Mouse (Mus musculus) testis, postnatal 10 days (tissue): Measurements from ENCODE around the gene Papolg.
"Not testable (repeated sequence)": the region's sequence is repeated elsewhere in the genome, so short reads cannot be mapped to it uniquely, and the experiment has no call there.

ENCODE experiments used
- DNase-seq: peaks from one replicate; pipeline ENCODE4 v3.0.0; 2021; ENCODE audit warnings: low spot score

Papolg gene

GRCm38 (mm10) chr11:23895060-23895426 is at the start of gene Papolg:
Gene Papolg, minus strand, starts transcription at chr11:23895253.
- peak; percentile 96 for DNase-seq

GRCm38 (mm10) chr11:23928146-23928545 is 33.1 kb upstream of the Papolg start:
- DNase-seq = not testable (repeated sequence)

GRCm38 (mm10) chr11:23927643-23928042 is 32.6 kb upstream of the Papolg start:
- no peak for DNase-seq

GRCm38 (mm10) chr11:23913824-23914223 is 18.8 kb upstream of the Papolg start:
- not testable (repeated sequence) for DNase-seq

- no peak for DNase-seq
Measured at GRCm38 (mm10) chr11:23903909-23904308, 8.9 kb upstream of the Papolg start.

- peak; percentile 53 for DNase-seq
Measured at GRCm38 (mm10) chr11:23894141-23895059, 653 bp downstream of the Papolg start.

GRCm38 (mm10) chr11:23893556-23893955 is 1.5 kb downstream of the Papolg start:
- no peak for DNase-seq

GRCm38 (mm10) chr11:23864326-23864725 is 30.7 kb downstream of the Papolg start:
- no peak for DNase-seq

GRCm38 (mm10) chr11:23856723-23857112 is 38.3 kb downstream of the Papolg start:
- DNase-seq = no peak

- no peak for DNase-seq
Measured at GRCm38 (mm10) chr11:23856054-23856722, 38.9 kb downstream of the Papolg start.

GRCm38 (mm10) chr11:23855182-23855802 is 39.8 kb downstream of the Papolg start:
- peak; percentile 86 for DNase-seq

GRCm38 (mm10) chr11:23853306-23853705 is 41.7 kb downstream of the Papolg start:
- DNase-seq = no peak

GRCm38 (mm10) chr11:23846016-23846815 is 48.8 kb downstream of the Papolg start:
- no peak for DNase-seq

- DNase-seq = no peak
Measured at GRCm38 (mm10) chr11:23823244-23823643, 71.8 kb downstream of the Papolg start.

- no peak for DNase-seq
Measured at GRCm38 (mm10) chr11:23821652-23822051, 73.4 kb downstream of the Papolg start.

- DNase-seq = no peak
Measured at GRCm38 (mm10) chr11:23820977-23821376, 74.1 kb downstream of the Papolg start.

- no peak for DNase-seq
Measured at GRCm38 (mm10) chr11:23818745-23819144, 76.3 kb downstream of the Papolg start.
